Mouse (Mus musculus): Measurements from ENCODE around the gene Rnase12. TPM values are rescaled to one million over a fixed set of nuclear protein-coding genes. Genes with fewer than 3 reads are reported as not detected.

Gene Rnase12
- polyA plus RNA-seq, 1 experiment from 2014 or later: 0.49 TPM

Other genes with a start within 250 kb of the Rnase12 start
- gene Ccnb1ip1, start 249.9 kb downstream of the Rnase12 start, polyA plus RNA-seq (2014; fragmentation: Nextera tagmentation; extraction: Ambion mirVana): not detected in 2 replicates
- 53.3 and 57.2 TPM in 2 replicates for gene Parp2, start 249.8 kb downstream of the Rnase12 start, polyA plus RNA-seq (2014; fragmentation: Nextera tagmentation; extraction: Ambion mirVana)
- gene Tep1, start 187.1 kb downstream of the Rnase12 start, polyA plus RNA-seq (2014; fragmentation: Nextera tagmentation; extraction: Ambion mirVana): 8.4 and 10.3 TPM in 2 replicates
- 0.21 and 0.28 TPM in 2 replicates for gene Klhl33, start 160.2 kb downstream of the Rnase12 start, polyA plus RNA-seq (2014; fragmentation: Nextera tagmentation; extraction: Ambion mirVana)
- 138 and 153 TPM in 2 replicates for gene Osgep, start 132.8 kb downstream of the Rnase12 start, polyA plus RNA-seq (2014; fragmentation: Nextera tagmentation; extraction: Ambion mirVana)
- 177 and 204 TPM in 2 replicates for gene Apex1, start 132.7 kb downstream of the Rnase12 start, polyA plus RNA-seq (2014; fragmentation: Nextera tagmentation; extraction: Ambion mirVana)
- 42.0 and 54.8 TPM in 2 replicates for gene Pip4p1, start 126.8 kb downstream of the Rnase12 start, polyA plus RNA-seq (2014; fragmentation: Nextera tagmentation; extraction: Ambion mirVana)
- 51.5 and 51.7 TPM in 2 replicates for gene Pnp, start 126.6 kb downstream of the Rnase12 start, polyA plus RNA-seq (2014; fragmentation: Nextera tagmentation; extraction: Ambion mirVana)
- gene Gm49342, start 113.1 kb downstream of the Rnase12 start, polyA plus RNA-seq (2014; fragmentation: Nextera tagmentation; extraction: Ambion mirVana): not detected in 2 replicates
- gene Pnp2, start 101.7 kb downstream of the Rnase12 start, polyA plus RNA-seq (2014; fragmentation: Nextera tagmentation; extraction: Ambion mirVana): 0.45 and 0.73 TPM in 2 replicates
- 0.29 and 0.48 TPM in 2 replicates for gene Rnase10, start 49.9 kb downstream of the Rnase12 start, polyA plus RNA-seq (2014; fragmentation: Nextera tagmentation; extraction: Ambion mirVana)
- not detected in 2 replicates for gene Rnase9, start 15.8 kb downstream of the Rnase12 start, polyA plus RNA-seq (2014; fragmentation: Nextera tagmentation; extraction: Ambion mirVana)
- not detected in 2 replicates for gene Rnase11, start 7.5 kb downstream of the Rnase12 start, polyA plus RNA-seq (2014; fragmentation: Nextera tagmentation; extraction: Ambion mirVana)
- not detected in 2 replicates for gene Olfr750, start 16.8 kb upstream of the Rnase12 start, polyA plus RNA-seq (2014; fragmentation: Nextera tagmentation; extraction: Ambion mirVana)
- gene Rnase4, start 33.4 kb upstream of the Rnase12 start, polyA plus RNA-seq (2014; fragmentation: Nextera tagmentation; extraction: Ambion mirVana): 63.8 and 73.0 TPM in 2 replicates
- gene Ang, start 33.5 kb upstream of the Rnase12 start, polyA plus RNA-seq (2014; fragmentation: Nextera tagmentation; extraction: Ambion mirVana): 8.8 and 10.3 TPM in 2 replicates
- not detected in 2 replicates for gene Eddm3b, start 56.8 kb upstream of the Rnase12 start, polyA plus RNA-seq (2014; fragmentation: Nextera tagmentation; extraction: Ambion mirVana)
- 1.3 TPM in 2 replicates for gene Rnase6, start 66.2 kb upstream of the Rnase12 start, polyA plus RNA-seq (2014; fragmentation: Nextera tagmentation; extraction: Ambion mirVana)
- gene Rnase1, start 89.1 kb upstream of the Rnase12 start, polyA plus RNA-seq (2014; fragmentation: Nextera tagmentation; extraction: Ambion mirVana): 0.48 and 1.1 TPM in 2 replicates
- not detected in 2 replicates for gene Rnase2b, start 104.6 kb upstream of the Rnase12 start, polyA plus RNA-seq (2014; fragmentation: Nextera tagmentation; extraction: Ambion mirVana)
- not detected in 2 replicates for gene Ang2, start 141.5 kb upstream of the Rnase12 start, polyA plus RNA-seq (2014; fragmentation: Nextera tagmentation; extraction: Ambion mirVana)
- not detected in 2 replicates for gene Ear14, start 145.7 kb upstream of the Rnase12 start, polyA plus RNA-seq (2014; fragmentation: Nextera tagmentation; extraction: Ambion mirVana)
- gene Rnase2a, start 198.5 kb upstream of the Rnase12 start, polyA plus RNA-seq (2014; fragmentation: Nextera tagmentation; extraction: Ambion mirVana): not detected in 2 replicates

Measured in embryonic facial prominence, embryonic 14.5 days (tissue).